In the genomic region with DNA sequence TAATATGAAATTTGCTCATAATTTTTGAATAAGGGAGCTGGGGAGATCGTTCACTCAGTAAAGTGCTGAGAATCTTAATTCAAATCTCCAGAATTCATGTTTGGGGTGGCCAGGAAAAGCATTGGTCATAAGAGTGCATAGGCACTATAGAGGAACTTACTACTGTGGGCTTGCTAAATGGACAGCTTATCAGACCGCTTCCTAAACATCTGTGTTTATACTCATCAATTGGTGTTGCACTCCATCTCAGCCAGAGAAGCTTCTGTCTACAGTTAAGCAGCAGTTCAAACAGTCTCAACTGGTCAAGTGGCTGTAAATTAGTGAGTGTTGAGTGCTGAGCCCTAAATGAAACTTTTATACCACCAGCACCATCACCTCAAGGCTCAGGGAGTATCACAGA, we compare ENCODE assay signal across 19 mouse cellular contexts.
A peak's percentile ranks its signal among the peaks of the same experiment; 100 is the strongest.
DNase-seq lines count a peak whose midpoint lies in the region; ATAC-seq and TF ChIP-seq lines count a peak whose summit lies in the region.
"Had no signal": no experiment of that assay in that cellular context is flagged by ENCODE, and none has a peak within 500 bp of the region (broad histone marks: within the 10 kb centered on the region; RNA-seq: fewer than 3 reads in every experiment).

No protein-coding gene starts in this region.

- H3K27me3 ChIP-seq in liver, embryonic 12.5 days (replicated peaks): no peaks in the 10 kb centered on the region
- H3K27me3 ChIP-seq in liver, embryonic 14.5 days (ENCODE audit: control insufficient read depth, insufficient read depth, low read length): no peaks in the 10 kb centered on the region
- H3K27me3 ChIP-seq: CH12.LX; embryonic facial prominence, embryonic 13.5 days; forebrain, embryonic 12.5 days; heart, embryonic 12.5 days had no signal

- peak overlapping the region; percentile 34; the same call in 1 of the 2 replicates for H3K27ac ChIP-seq in liver, embryonic 12.5 days
- H3K27ac ChIP-seq in liver, embryonic 14.5 days: no peak overlapping the region
- H3K27ac ChIP-seq: embryonic facial prominence, embryonic 13.5 days; forebrain, embryonic 12.5 days; gastrocnemius, adult 2 months; hindbrain, embryonic 10.5 days; hindbrain, embryonic 14.5 days had no signal

- H3K9ac ChIP-seq in liver, embryonic 12.5 days: no peak overlapping the region
- H3K9ac ChIP-seq in liver, embryonic 14.5 days (replicated peaks): no peak overlapping the region; the same call in 1 of the 2 replicates
- H3K9ac ChIP-seq: embryonic facial prominence, embryonic 13.5 days; forebrain, embryonic 12.5 days; heart, embryonic 12.5 days; hindbrain, embryonic 14.5 days had no signal

- H3K4me3 ChIP-seq in liver, embryonic 12.5 days: no peak overlapping the region
- no peak overlapping the region for H3K4me3 ChIP-seq in liver, embryonic 14.5 days (ENCODE audit: insufficient read depth in 1 of 2, low read depth in 2 of 2, low read length in 2 of 2)
- H3K4me3 ChIP-seq: embryonic facial prominence, embryonic 13.5 days; forebrain, embryonic 12.5 days; gastrocnemius, adult 2 months; heart, embryonic 12.5 days; hindbrain, embryonic 10.5 days had no signal

- no peak for TF ChIP-seq CTCF in liver, embryonic 14.5 days (IDR thresholded peaks at IDR 0.05; ENCODE audit: low read depth)

- peak; percentile 83 for ATAC-seq in liver, embryonic 12.5 days
- peak; percentile 65 for ATAC-seq in liver, embryonic 14.5 days (ENCODE audit: insufficient read depth)
- ATAC-seq: forebrain, embryonic 16.5 days had no signal

- DNase-seq in liver (no peak), MEL-GATA-1-ER (ENCODE audit: extremely low read depth, low read depth) (peak; percentile 73)
- no peak for DNase-seq in liver, embryonic 14.5 days (ENCODE audit: low read depth in 3 of 3, low spot score in 3 of 3)
- DNase-seq in adrenal gland, postnatal 14 days: no peak
- no peak for DNase-seq in adrenal gland, postnatal 36 days
- DNase-seq in urinary bladder, adult 18-20 months (ENCODE audit: low spot score in 2 of 2): no peak
- DNase-seq: adrenal gland, postnatal 10 days; cerebellum, adult 2 months; cerebellum, postnatal 10 days; gastrocnemius, adult 2 months; gastrocnemius, postnatal 25 days had no signal

- no peak for TF ChIP-seq EP300 in liver, embryonic 14.5 days (IDR thresholded peaks at IDR 0.05; ENCODE audit: low read depth)

- peaks cover 4% of the 10 kb centered on the region; the same call in 1 of the 2 replicates for H3K4me1 ChIP-seq in liver, embryonic 12.5 days
- peaks cover 0 to 4% of the 10 kb centered on the region in 2 experiments; a peak in 3 of 4 replicates for H3K4me1 ChIP-seq in liver, embryonic 14.5 days (replicated peaks; ENCODE audit: control insufficient read depth in 2 of 2, insufficient read depth in 2 of 2, low read length in 1 of 2)
- H3K4me1 ChIP-seq: forebrain, embryonic 12.5 days; hindbrain, embryonic 10.5 days had no signal

- no peaks in the 10 kb centered on the region for H3K9me3 ChIP-seq in liver, embryonic 12.5 days (replicated peaks)
- H3K9me3 ChIP-seq in liver, embryonic 14.5 days (ENCODE audit: control insufficient read depth, low read length): no peaks in the 10 kb centered on the region
- H3K9me3 ChIP-seq: embryonic facial prominence, embryonic 13.5 days; forebrain, embryonic 12.5 days; heart, embryonic 12.5 days; hindbrain, embryonic 10.5 days had no signal

- WGBS in liver, embryonic 12.5 days (ENCODE audit: insufficient replicate concordance): 28% methylated on average over 2 of the region's 2 CpGs
- WGBS in liver, embryonic 14.5 days (ENCODE audit: insufficient replicate concordance): 13% methylated on average over 2 of the region's 2 CpGs

- no peak overlapping the region for H3K4me2 ChIP-seq in liver, embryonic 12.5 days
- no peak overlapping the region for H3K4me2 ChIP-seq in liver, embryonic 14.5 days (ENCODE audit: low read depth)
- H3K4me2 ChIP-seq: embryonic facial prominence, embryonic 13.5 days; forebrain, embryonic 12.5 days; heart, embryonic 12.5 days; hindbrain, embryonic 14.5 days had no signal

- no peaks in the 10 kb centered on the region for H3K36me3 ChIP-seq in liver, embryonic 12.5 days
- H3K36me3 ChIP-seq in liver, embryonic 14.5 days (replicated peaks; ENCODE audit: control insufficient read depth, insufficient read depth, low read depth): no peaks in the 10 kb centered on the region
- H3K36me3 ChIP-seq: embryonic facial prominence, embryonic 13.5 days; forebrain, embryonic 12.5 days; heart, embryonic 12.5 days; hindbrain, embryonic 10.5 days had no signal
